Mouse (Mus musculus) ZHBTc4 (cell line): Measurements from ENCODE around the gene Usp30.
A peak's percentile ranks its signal among the peaks of the same experiment; 100 is the strongest.

Experiments
- DNase-seq: peaks from one replicate; pipeline ENCODE4 v3.0.0-alpha.2; 2011; ENCODE audit warnings: low read depth, low spot score

The Usp30 gene

GRCm38 (mm10) chr5:114065161-114065560 is at the start of gene Usp30:
Gene Usp30, plus strand, starts transcription at chr5:114065461.
- DNase-seq = no peak

DNA sequence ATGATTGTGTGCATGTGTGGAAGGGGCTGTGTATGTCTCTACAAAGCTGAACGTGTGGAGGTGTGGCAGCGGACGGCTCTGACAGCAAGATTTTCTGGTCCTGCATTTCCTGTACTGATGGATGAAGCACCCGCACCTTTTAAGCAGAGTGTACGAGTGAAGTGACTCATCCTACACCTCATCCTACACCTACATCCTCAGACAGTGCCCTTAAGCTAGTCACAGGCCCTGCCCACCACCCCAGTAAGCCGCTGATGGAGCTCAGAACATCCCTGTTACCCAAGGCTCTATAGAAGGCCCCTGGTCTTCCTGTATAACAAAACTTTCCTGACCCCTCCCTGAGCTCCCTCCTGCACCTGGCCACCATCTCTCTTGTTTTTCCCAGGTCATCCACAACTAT is 40.9 kb upstream of the Usp30 start:
- DNase-seq = no peak

- peak; percentile 28 for DNase-seq
Observed at GRCm38 (mm10) chr5:114024885-114025284, 40.4 kb upstream of the Usp30 start.

- DNase-seq = no peak
Observed at GRCm38 (mm10) chr5:114027217-114027944, 37.9 kb upstream of the Usp30 start.

GRCm38 (mm10) chr5:114028111-114028510 is 37.1 kb upstream of the Usp30 start:
- no peak for DNase-seq

DNA sequence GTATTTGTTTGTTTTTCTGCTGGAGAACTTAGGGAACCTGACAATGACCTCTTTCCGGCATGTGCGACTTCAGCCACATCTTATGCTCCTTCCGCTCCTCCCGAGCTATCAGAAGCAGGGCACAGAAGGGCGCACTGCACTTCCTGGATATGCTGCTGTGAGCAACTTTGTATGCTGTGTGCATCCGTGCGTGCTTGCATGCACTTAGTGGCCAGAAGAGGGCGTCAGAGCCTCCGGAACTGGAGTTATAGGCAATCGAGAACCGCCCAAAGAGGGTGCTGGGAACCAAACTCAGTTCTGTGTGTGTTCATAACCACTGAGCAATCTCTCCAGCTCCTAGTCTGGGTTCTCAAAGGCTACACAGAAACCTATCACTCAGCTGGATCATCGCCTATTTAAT is 34.6 kb upstream of the Usp30 start:
- peak; percentile 59 for DNase-seq

GRCm38 (mm10) chr5:114032161-114032763 is 33.0 kb upstream of the Usp30 start:
- DNase-seq = peak; percentile 64

DNA sequence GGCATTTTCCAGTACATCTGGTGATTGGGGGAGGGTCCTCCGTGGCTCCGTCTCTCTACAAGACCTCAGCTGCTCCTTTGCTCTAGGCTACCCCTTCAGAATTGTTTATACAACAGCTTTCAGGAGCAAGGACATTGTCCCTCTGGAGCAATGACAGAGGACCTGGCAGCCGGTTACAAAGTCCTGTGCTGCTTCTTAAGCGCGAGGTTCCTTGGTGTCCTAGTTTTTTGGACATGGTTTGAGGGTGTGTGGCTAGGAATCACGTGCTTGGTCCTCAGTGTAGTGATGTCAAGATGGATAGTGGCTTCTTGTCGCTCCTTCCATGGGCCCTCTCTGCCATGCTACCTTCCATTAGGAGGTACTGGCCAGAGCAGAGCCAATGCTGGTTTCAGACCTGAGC is 30.9 kb upstream of the Usp30 start:
- no peak for DNase-seq

DNA sequence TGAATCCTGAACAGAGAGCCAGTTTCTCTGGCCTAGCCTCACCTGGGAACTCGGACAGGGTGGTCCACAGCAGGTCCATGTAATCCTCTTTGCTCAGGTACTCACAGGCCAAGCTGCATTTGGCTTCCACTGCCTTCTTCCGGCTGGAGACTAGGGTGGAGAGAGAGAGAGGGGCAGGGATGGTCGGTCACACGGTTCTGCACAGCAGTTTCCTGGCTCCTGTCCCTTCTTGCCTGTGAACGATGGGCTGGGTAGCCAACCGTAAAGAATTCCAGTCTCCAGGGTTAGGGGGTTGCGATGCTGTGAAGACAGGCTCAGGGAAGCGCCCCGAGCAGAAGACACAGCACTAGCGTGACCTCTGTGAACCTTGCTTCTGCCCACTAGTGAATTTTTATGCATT is 30.1 kb upstream of the Usp30 start:
- DNase-seq = no peak

DNA sequence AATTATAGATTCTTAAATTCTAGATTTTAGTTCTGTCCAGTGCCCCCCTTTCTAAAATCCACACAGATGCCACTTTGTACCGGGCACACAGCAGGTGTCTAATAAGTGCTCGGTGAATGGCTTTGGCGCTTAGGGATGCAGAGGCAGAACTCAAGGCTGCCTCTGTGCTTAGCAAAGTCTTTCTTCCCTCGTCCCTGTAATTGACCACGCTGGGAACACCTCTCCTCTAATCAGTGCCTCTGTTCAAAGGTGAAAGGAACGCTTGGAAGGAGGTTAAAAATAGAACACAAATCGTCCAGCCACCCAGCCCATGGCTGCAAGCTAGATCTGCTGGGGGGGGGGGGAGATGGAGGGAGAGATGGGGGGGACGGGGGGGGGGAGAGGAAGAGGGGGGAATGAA is 24.8 kb upstream of the Usp30 start:
- no peak for DNase-seq

DNA sequence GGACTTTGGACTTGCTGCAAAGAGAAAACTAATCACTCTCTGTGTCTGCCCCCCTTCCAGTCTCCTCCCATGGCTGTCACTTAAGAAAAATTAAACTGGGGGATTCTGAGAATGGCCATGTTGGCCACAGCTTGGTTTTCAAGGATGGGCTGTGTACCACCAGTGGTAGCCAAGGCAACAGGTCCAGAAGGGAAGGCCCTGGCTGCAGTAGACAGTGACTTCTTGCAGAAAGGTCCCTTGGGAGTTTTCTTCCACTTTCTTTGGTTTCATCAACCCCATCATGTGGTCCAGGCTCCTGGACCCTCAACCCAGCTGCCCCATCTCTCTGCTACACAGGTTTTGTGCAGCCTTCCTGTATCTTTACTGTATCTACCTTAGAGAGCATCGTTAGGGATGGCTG is 24.4 kb upstream of the Usp30 start:
- DNase-seq = no peak

GRCm38 (mm10) chr5:114041327-114041930 is 23.8 kb upstream of the Usp30 start:
- peak; percentile 85 for DNase-seq

GRCm38 (mm10) chr5:114043800-114044199 is 21.5 kb upstream of the Usp30 start:
- DNase-seq = no peak

- peak; percentile 48 for DNase-seq
Observed at GRCm38 (mm10) chr5:114045134-114045533, 20.1 kb upstream of the Usp30 start.

GRCm38 (mm10) chr5:114046151-114046550 is 19.1 kb upstream of the Usp30 start:
- no peak for DNase-seq

- DNase-seq = peak; percentile 36
Observed at GRCm38 (mm10) chr5:114046604-114047003, 18.7 kb upstream of the Usp30 start.

GRCm38 (mm10) chr5:114047182-114047581 is 18.1 kb upstream of the Usp30 start:
- peak; percentile 47 for DNase-seq

DNA sequence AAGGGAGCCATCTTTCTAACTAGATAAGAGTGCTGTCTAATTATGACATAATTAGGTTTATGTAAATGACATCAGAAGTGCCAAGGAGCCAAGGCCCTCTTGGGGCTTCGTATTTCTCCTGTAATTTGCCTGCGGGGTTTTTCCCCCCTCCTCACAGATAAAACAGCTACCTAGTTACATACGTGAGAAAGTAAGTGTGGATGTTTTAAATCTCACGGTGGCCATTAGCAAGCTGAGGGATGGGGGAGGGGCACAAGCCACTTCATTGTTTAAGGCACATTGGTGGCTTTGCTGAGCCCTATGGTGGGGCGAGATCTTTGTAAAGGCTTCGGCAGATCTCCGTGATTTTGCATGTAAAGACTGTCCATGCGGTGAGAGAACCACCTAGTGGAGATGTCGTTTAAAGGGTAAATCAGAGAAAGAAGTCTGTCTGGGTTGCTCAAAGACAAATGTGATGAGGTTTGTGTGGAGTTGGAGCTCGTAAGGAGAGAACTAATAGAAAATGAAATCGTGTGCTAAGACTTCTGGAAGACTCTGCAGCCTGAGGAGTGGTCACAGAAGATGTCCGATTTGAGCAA is 16.4 kb upstream of the Usp30 start:
- DNase-seq = no peak

DNA sequence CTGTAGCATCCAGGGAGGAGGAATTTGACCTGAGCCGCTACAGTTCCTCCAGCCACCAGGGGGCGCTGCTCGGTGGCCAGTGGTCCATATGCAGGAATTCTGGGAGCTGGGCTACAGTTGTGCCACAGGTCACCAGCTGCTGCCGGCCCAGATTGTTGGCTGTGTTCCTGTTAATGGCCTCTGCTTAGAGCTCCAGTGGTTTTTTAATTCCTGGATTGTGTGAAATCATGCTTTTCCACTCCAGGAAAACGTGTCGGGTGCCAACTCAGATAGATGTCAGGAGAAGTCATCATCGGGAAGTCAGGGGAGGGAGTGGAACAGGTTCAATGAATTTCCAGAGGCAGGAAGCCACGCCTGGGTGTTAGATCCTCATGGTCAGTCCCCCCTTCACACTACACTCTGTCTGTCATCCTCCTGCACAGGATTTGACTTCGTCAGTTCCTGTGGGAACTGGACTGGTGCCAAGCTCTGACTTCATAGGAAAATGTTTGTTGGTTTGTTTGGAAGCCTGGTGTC is 13.0 kb upstream of the Usp30 start:
- peak; percentile 86 for DNase-seq

GRCm38 (mm10) chr5:114057129-114057731 is 8.0 kb upstream of the Usp30 start:
- DNase-seq = no peak

DNA sequence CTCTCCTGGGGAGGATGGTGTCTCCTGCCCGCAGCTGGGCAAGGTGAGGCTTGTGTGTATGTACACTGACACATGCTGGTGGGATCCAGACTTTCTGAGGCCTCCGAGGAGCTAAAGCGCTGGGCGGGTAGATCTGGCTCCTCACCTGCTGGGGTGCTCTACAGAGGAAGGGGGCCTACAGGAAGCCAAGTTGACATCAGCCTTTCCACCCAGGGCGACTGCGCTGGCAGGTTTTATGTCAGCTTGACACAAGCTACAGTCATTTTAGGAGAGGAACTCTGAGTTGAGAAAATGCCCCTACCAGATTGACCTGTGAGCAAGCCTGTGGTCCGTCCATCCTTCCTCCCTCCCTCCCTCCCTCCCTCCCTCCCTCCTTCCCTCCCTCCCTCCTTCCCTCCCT is 3.6 kb upstream of the Usp30 start:
- DNase-seq = no peak

DNA sequence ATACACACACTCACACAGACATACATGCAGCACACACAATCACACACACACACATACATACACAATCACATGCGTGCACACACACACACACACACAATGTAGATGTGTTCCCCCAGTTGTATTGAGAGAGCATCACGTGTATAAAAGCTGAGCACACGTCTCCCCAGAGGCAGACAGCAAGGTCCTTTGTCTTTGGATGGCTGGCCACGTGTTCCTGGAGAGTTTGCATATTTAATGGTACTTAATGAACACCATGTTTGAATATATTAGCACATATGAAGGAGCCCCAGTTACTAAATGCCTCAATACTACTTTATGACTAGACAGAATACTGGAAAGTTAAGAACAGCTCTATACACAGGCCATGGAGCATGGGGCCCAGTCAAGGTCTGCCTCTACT is 1.3 kb upstream of the Usp30 start:
- no peak for DNase-seq
